Mouse (Mus musculus) central nervous system, embryonic 18 days (tissue): ENCODE results near the gene Itih5. TPM values are rescaled to one million over a fixed set of nuclear protein-coding genes. Genes with fewer than 3 reads are reported as not detected.

ENCODE experiments used
- polyA plus RNA-seq: library from polyadenylated mRNA; depleted of rRNA; stranded (reverse); fragments of >200 nt; gene quantifications from 2 replicates; pipeline ENCODE4 v1.2.3, GENCODE M21; 2012; rRNA removed

Itih5 gene
- polyA plus RNA-seq, result 5.9 and 7.0 TPM in 2 replicates

GRCm38 (mm10) chr2:10153201-10154075 is at the start of gene Itih5:
Gene Itih5 (plus strand): TSS chr2:10153571.

GRCm38 (mm10) chr2:10131296-10131695 is 22.1 kb upstream of the Itih5 start, which contains the start of gene Itih2:
Gene Itih2 (minus strand): TSS chr2:10131396.

Other genes starting within 250 kb of the Itih5 start
- 6.7 and 8.5 TPM in 2 replicates for gene Taf3, start 105.0 kb upstream of the Itih5 start, polyA plus RNA-seq
- 352 and 395 TPM in 2 replicates for gene Atp5c1, start 73.1 kb upstream of the Itih5 start, polyA plus RNA-seq
- 17.7 and 18.8 TPM in 2 replicates for gene Kin, start 73.0 kb upstream of the Itih5 start, polyA plus RNA-seq
- 2.8 and 3.1 TPM in 2 replicates for gene Itih2, start 22.2 kb upstream of the Itih5 start, polyA plus RNA-seq
- 2.6 and 2.8 TPM in 2 replicates for gene Sfmbt2, start 216.9 kb downstream of the Itih5 start, polyA plus RNA-seq